Mouse (Mus musculus): ENCODE data around the gene Slc39a8.

Slc39a8 gene

GRCm38 (mm10) chr3:135919305-135919704, 94.2 kb downstream of the Slc39a8 start:
- DNase-seq, result no peak

GRCm38 (mm10) chr3:135926729-135927128, 101.7 kb downstream of the Slc39a8 start:
- peak in 1 of 2 experiments; percentile 6 for DNase-seq

GRCm38 (mm10) chr3:135928184-135928583, 103.1 kb downstream of the Slc39a8 start:
- DNase-seq, result peak; percentile 3 to 7

- no peak for DNase-seq
These were observed 112.4 kb downstream of the Slc39a8 start for GRCm38 (mm10) chr3:135937455-135937854.
